Mouse (Mus musculus): Measurements from ENCODE around the gene Cotl1. TPM values are rescaled to one million over a fixed set of nuclear protein-coding genes. Genes with fewer than 3 reads are reported as not detected.

The Cotl1 gene
- polyA plus RNA-seq, 1 experiment from 2014 or later: 100 TPM

- Histone ChIP-seq H3K4me2 (replicated peaks; ENCODE audit: low read depth) (no peak overlapping the region), H3K9me3 (ENCODE audit: control insufficient read depth, low read length) (no peaks in the 10 kb centered on the region), H3K27me3 (ENCODE audit: control insufficient read depth, insufficient read depth, low read length) (no peaks in the 10 kb centered on the region), H3K27ac (replicated peaks) (peak overlapping the region; percentile 35; the same call in 1 of the 2 replicates), H3K36me3 (ENCODE audit: control insufficient read depth, insufficient read depth, low read length) (no peaks in the 10 kb centered on the region), H3K4me3 (ENCODE audit: low read depth, low read length) (no peak overlapping the region), H3K9ac (ENCODE audit: low read length) (no peak overlapping the region), H3K4me1 (replicated peaks; ENCODE audit: control insufficient read depth, insufficient read depth) (peaks cover 50% of the 10 kb centered on the region)
- WGBS: 64% methylated on average over 10 of the region's 10 CpGs
- no peak for ATAC-seq (ENCODE audit: low FRiP score, low TSS enrichment)
- TF ChIP-seq EP300 (optimal IDR thresholded peaks at IDR 0.05): no peak
- TF ChIP-seq CTCF (IDR thresholded peaks at IDR 0.05; ENCODE audit: low read depth): no peak
- no peak for DNase-seq (ENCODE audit: low spot score)
Observed at GRCm38 (mm10) chr8:119829015-119829414, 11.3 kb downstream of the Cotl1 start.

GRCm38 (mm10) chr8:119827721-119828153, 12.6 kb downstream of the Cotl1 start:
- Histone ChIP-seq H3K36me3 (ENCODE audit: control insufficient read depth, insufficient read depth, low read length) (no peaks in the 10 kb centered on the region), H3K4me1 (replicated peaks; ENCODE audit: control insufficient read depth, insufficient read depth) (peaks cover 45% of the 10 kb centered on the region), H3K9me3 (ENCODE audit: control insufficient read depth, low read length) (no peaks in the 10 kb centered on the region), H3K9ac (ENCODE audit: low read length) (no peak overlapping the region), H3K4me3 (ENCODE audit: low read depth, low read length) (no peak overlapping the region), H3K4me2 (replicated peaks; ENCODE audit: low read depth) (0 out of 2 replicates have a peak overlapping the region, but pooled peaks have one; percentile 2), H3K27me3 (ENCODE audit: control insufficient read depth, insufficient read depth, low read length) (no peaks in the 10 kb centered on the region), H3K27ac (replicated peaks) (peak overlapping the region; percentile 85)
- TF ChIP-seq EP300 (optimal IDR thresholded peaks at IDR 0.05): no peak
- TF ChIP-seq CTCF (IDR thresholded peaks at IDR 0.05; ENCODE audit: low read depth): no peak
- DNase-seq (ENCODE audit: low spot score): no peak
- 18% methylated on average over 4 of the region's 4 CpGs for WGBS
- peak; percentile 31; the same call in 1 of the 2 replicates for ATAC-seq (ENCODE audit: low FRiP score, low TSS enrichment)

- no peaks in the 10 kb centered on the region for H3K36me3 ChIP-seq (ENCODE audit: control insufficient read depth, insufficient read depth, low read length)
- peak overlapping the region; percentile 85 for H3K27ac ChIP-seq (replicated peaks)
- no peak overlapping the region for H3K9ac ChIP-seq (ENCODE audit: low read length)
- no peaks in the 10 kb centered on the region for H3K9me3 ChIP-seq (ENCODE audit: control insufficient read depth, low read length)
- H3K27me3 ChIP-seq (ENCODE audit: control insufficient read depth, insufficient read depth, low read length): no peaks in the 10 kb centered on the region
- no peak overlapping the region for H3K4me2 ChIP-seq (replicated peaks; ENCODE audit: low read depth)
- H3K4me3 ChIP-seq (ENCODE audit: low read depth, low read length): no peak overlapping the region
- no peak for ATAC-seq (ENCODE audit: low FRiP score, low TSS enrichment)
- WGBS: 70% methylated on average over 5 of the region's 5 CpGs
- no peak for DNase-seq (ENCODE audit: low spot score)
- H3K4me1 ChIP-seq (replicated peaks; ENCODE audit: control insufficient read depth, insufficient read depth): peaks cover 38% of the 10 kb centered on the region
- TF ChIP-seq CTCF (IDR thresholded peaks at IDR 0.05; ENCODE audit: low read depth) (no peak), EP300 (optimal IDR thresholded peaks at IDR 0.05) (no peak)
Observed at GRCm38 (mm10) chr8:119826982-119827381, 13.4 kb downstream of the Cotl1 start.

GRCm38 (mm10) chr8:119825950-119826730, 14.2 kb downstream of the Cotl1 start:
- H3K9ac ChIP-seq (ENCODE audit: low read length): no peak overlapping the region
- peak overlapping the region; percentile 61 for H3K27ac ChIP-seq (replicated peaks)
- ATAC-seq (ENCODE audit: low FRiP score, low TSS enrichment) (no peak), DNase-seq (ENCODE audit: low spot score) (no peak)
- no peak overlapping the region for H3K4me3 ChIP-seq (ENCODE audit: low read depth, low read length)
- H3K27me3 ChIP-seq (ENCODE audit: control insufficient read depth, insufficient read depth, low read length): no peaks in the 10 kb centered on the region
- H3K4me1 ChIP-seq (replicated peaks; ENCODE audit: control insufficient read depth, insufficient read depth): peaks cover 31% of the 10 kb centered on the region
- no peaks in the 10 kb centered on the region for H3K36me3 ChIP-seq (ENCODE audit: control insufficient read depth, insufficient read depth, low read length)
- no peaks in the 10 kb centered on the region for H3K9me3 ChIP-seq (ENCODE audit: control insufficient read depth, low read length)
- 65% methylated on average over 19 of the region's 19 CpGs for WGBS
- no peak for TF ChIP-seq CTCF (IDR thresholded peaks at IDR 0.05; ENCODE audit: low read depth)
- no peak for TF ChIP-seq EP300 (optimal IDR thresholded peaks at IDR 0.05)
- no peak overlapping the region for H3K4me2 ChIP-seq (replicated peaks; ENCODE audit: low read depth)

DNA sequence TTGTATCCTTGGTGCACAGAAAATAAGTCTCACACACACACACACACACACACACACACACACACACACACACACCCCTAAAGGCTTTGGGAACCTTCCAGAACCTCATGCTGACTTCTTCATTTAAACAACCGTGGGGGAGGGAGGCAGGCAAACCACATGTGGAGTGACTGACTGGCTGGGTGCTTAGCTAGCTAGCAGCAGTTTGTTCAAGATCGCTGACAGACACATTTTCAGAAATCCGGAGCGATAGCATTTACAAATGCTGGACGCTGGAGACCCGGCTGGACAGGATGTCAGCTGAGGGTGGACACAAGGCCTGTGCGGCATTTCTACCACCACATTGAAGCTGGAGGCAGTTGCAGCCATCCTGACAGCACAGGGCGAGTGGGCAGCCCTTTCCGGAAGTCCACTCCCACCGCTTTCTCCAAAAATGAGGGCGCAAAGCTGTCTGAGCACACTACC, 15.5 kb downstream of the Cotl1 start:
- no peaks in the 10 kb centered on the region for H3K27me3 ChIP-seq (ENCODE audit: control insufficient read depth, insufficient read depth, low read length)
- no peak for ATAC-seq (ENCODE audit: low FRiP score, low TSS enrichment)
- WGBS: 45% methylated on average over 11 of the region's 11 CpGs
- H3K4me3 ChIP-seq (ENCODE audit: low read depth, low read length): no peak overlapping the region
- peaks cover 23% of the 10 kb centered on the region for H3K4me1 ChIP-seq (replicated peaks; ENCODE audit: control insufficient read depth, insufficient read depth)
- TF ChIP-seq CTCF (IDR thresholded peaks at IDR 0.05; ENCODE audit: low read depth) (no peak), EP300 (optimal IDR thresholded peaks at IDR 0.05) (no peak)
- no peak for DNase-seq (ENCODE audit: low spot score)
- H3K9me3 ChIP-seq (ENCODE audit: control insufficient read depth, low read length): no peaks in the 10 kb centered on the region
- H3K9ac ChIP-seq (ENCODE audit: low read length): no peak overlapping the region
- H3K4me2 ChIP-seq (replicated peaks; ENCODE audit: low read depth): no peak overlapping the region
- H3K36me3 ChIP-seq (ENCODE audit: control insufficient read depth, insufficient read depth, low read length): no peaks in the 10 kb centered on the region
- H3K27ac ChIP-seq (replicated peaks): peak overlapping the region; percentile 58

- TF ChIP-seq CTCF (IDR thresholded peaks at IDR 0.05; ENCODE audit: low read depth) (no peak), EP300 (optimal IDR thresholded peaks at IDR 0.05) (no peak)
- Histone ChIP-seq H3K9ac (ENCODE audit: low read length) (no peak overlapping the region), H3K36me3 (ENCODE audit: control insufficient read depth, insufficient read depth, low read length) (no peaks in the 10 kb centered on the region), H3K4me2 (replicated peaks; ENCODE audit: low read depth) (no peak overlapping the region), H3K4me1 (replicated peaks; ENCODE audit: control insufficient read depth, insufficient read depth) (peaks cover 21% of the 10 kb centered on the region; the same call in 1 of the 2 replicates), H3K9me3 (ENCODE audit: control insufficient read depth, low read length) (no peaks in the 10 kb centered on the region), H3K4me3 (ENCODE audit: low read depth, low read length) (no peak overlapping the region), H3K27ac (replicated peaks) (no peak overlapping the region), H3K27me3 (ENCODE audit: control insufficient read depth, insufficient read depth, low read length) (no peaks in the 10 kb centered on the region)
- WGBS: 61% methylated on average over 4 of the region's 4 CpGs
- DNase-seq (ENCODE audit: low spot score) (no peak), ATAC-seq (ENCODE audit: low FRiP score, low TSS enrichment) (no peak)
Observed at GRCm38 (mm10) chr8:119824100-119824499, 16.2 kb downstream of the Cotl1 start.

Data from stomach, postnatal 0 days (tissue).